Mouse (Mus musculus): ENCODE data around the gene Pdp2. TPM values are rescaled to one million over a fixed set of nuclear protein-coding genes. Genes with fewer than 3 reads are reported as not detected.

The Pdp2 gene
- 17.2 and 18.2 TPM in 2 replicates for polyA plus RNA-seq (2014; fragmentation: Nextera tagmentation; extraction: Ambion mirVana)

DNA sequence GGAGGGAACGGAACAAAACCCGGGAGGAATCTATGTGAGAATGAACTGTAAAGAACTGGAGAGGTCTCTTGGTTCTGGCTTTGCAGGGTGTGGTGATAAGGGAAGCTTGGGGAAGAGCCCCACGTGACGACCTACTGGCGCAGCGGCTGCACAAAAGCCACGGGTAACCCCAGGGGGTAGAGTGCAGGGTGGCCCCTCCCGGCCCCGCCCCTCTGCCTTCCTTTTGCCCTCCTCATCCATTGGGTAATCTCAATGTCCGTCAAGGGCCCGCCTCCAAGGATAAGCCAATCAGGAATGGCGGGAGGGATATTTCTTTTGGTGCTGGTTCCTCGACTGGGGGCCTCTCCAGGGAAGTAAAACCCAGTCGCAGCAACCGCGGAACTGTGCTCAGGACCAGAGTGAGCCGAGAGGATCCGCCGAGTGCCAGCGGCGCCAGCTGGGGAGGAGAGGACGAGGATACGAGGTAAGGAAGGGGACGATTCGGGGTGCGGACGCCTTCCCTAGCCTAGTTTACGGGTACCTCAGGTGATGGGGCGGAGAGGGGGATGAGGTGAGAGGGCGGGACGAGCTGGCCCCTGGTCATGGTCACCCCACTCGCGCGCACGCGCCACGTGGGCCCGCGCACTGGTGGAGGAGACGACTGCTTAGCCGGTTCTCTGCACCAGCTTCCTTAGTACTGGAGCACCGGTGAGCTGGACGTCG, at the start of gene Pdp2:
Pdp2 (plus strand) TSS at position 319 of the 702 bp plus-strand sequence.
- Histone ChIP-seq H3K9me3 (ENCODE audit: control insufficient read depth, low read length) (no peaks in the 10 kb centered on the region), H3K4me3 (replicated peaks; ENCODE audit: low read depth, low read length) (peak within 1 kb of the TSS; percentile 71), H3K36me3 (ENCODE audit: control insufficient read depth, insufficient read depth, low read length) (peaks cover 27% of the 10 kb centered on the region), H3K9ac (replicated peaks; ENCODE audit: low read length) (peak within 1 kb of the TSS; percentile 68), H3K27ac (replicated peaks; ENCODE audit: low read depth, low read length) (peak within 1 kb of the TSS; percentile 86), H3K4me2 (ENCODE audit: low read length) (peak within 1 kb of the TSS; percentile 64), H3K27me3 (ENCODE audit: control insufficient read depth, insufficient read depth, low read length) (no peaks in the 10 kb centered on the region), H3K4me1 (ENCODE audit: control insufficient read depth, insufficient read depth, low read length) (0 out of 2 replicates have a peak, but pooled peaks cover 3% of the 10 kb centered on the region)
- ATAC-seq (ENCODE audit: low FRiP score, low TSS enrichment) (peak; percentile 97), DNase-seq (peak; percentile 95)
- WGBS: under 1% methylated on average over 44 of the region's 44 CpGs

DNA sequence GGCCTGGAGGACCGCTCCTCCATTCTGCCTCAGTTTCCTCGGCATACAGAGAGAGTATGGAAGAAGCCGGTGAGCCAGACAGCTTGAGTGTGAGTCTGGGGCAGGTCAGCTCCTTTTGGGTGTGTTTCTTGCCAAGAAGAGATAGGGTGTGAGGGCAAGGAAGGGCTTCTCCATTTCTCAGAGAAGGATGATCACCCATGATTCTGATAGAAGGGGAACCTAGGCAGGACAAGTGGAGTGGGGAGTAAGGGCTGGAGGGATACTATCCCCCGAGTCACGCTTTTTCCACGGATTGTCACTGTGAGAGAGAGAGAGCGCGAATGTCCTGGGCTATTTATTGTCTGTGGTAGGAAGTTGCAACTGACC, 49.8 kb upstream of the Pdp2 start:
- peaks cover 49% of the 10 kb centered on the region for H3K27me3 ChIP-seq (ENCODE audit: control insufficient read depth, insufficient read depth, low read length)
- ATAC-seq (ENCODE audit: low FRiP score, low TSS enrichment) (no peak), DNase-seq (no peak)
- H3K9ac ChIP-seq (replicated peaks; ENCODE audit: low read length): peak overlapping the region; percentile 45; the same call in 1 of the 2 replicates
- H3K4me2 ChIP-seq (ENCODE audit: low read length): peak overlapping the region; percentile 96
- no peak overlapping the region for H3K27ac ChIP-seq (replicated peaks; ENCODE audit: low read depth, low read length)
- H3K4me1 ChIP-seq (ENCODE audit: control insufficient read depth, insufficient read depth, low read length): peaks cover 9% of the 10 kb centered on the region; the same call in 1 of the 2 replicates
- H3K36me3 ChIP-seq (ENCODE audit: control insufficient read depth, insufficient read depth, low read length): no peaks in the 10 kb centered on the region
- 10% methylated on average over 8 of the region's 8 CpGs for WGBS
- peak overlapping the region; percentile 49 for H3K4me3 ChIP-seq (replicated peaks; ENCODE audit: low read depth, low read length)
- H3K9me3 ChIP-seq (ENCODE audit: control insufficient read depth, low read length): no peaks in the 10 kb centered on the region

DNA sequence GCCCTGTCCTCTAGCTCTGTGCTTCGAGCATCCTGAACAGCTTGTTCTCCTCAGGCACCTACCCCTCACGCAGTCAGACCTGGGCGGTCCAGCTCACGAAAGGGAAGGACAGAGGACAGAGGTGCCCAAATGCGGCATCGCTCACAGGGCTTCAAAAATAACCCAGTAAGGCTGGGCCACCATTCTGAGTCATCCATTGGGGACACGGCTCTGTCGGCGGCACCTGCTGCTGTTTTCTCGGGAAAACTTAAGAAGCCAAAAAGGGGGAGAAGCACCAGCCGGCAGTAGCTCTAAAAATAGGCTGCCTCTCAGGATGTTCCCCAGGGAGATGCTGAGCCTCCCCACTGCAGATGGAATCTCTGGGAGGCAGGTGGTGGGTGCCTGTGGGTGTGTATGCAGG, 49.1 kb upstream of the Pdp2 start:
- no peak overlapping the region for H3K4me2 ChIP-seq (ENCODE audit: low read length)
- H3K4me3 ChIP-seq (replicated peaks; ENCODE audit: low read depth, low read length): peak overlapping the region; percentile 49; the same call in 1 of the 2 replicates
- peaks cover 9% of the 10 kb centered on the region; the same call in 1 of the 2 replicates for H3K4me1 ChIP-seq (ENCODE audit: control insufficient read depth, insufficient read depth, low read length)
- H3K9ac ChIP-seq (replicated peaks; ENCODE audit: low read length): no peak overlapping the region
- DNase-seq (no peak), ATAC-seq (ENCODE audit: low FRiP score, low TSS enrichment) (no peak)
- 11% methylated on average over 11 of the region's 11 CpGs for WGBS
- H3K9me3 ChIP-seq (ENCODE audit: control insufficient read depth, low read length): no peaks in the 10 kb centered on the region
- H3K27ac ChIP-seq (replicated peaks; ENCODE audit: low read depth, low read length): no peak overlapping the region
- peaks cover 49% of the 10 kb centered on the region for H3K27me3 ChIP-seq (ENCODE audit: control insufficient read depth, insufficient read depth, low read length)
- no peaks in the 10 kb centered on the region for H3K36me3 ChIP-seq (ENCODE audit: control insufficient read depth, insufficient read depth, low read length)

DNA sequence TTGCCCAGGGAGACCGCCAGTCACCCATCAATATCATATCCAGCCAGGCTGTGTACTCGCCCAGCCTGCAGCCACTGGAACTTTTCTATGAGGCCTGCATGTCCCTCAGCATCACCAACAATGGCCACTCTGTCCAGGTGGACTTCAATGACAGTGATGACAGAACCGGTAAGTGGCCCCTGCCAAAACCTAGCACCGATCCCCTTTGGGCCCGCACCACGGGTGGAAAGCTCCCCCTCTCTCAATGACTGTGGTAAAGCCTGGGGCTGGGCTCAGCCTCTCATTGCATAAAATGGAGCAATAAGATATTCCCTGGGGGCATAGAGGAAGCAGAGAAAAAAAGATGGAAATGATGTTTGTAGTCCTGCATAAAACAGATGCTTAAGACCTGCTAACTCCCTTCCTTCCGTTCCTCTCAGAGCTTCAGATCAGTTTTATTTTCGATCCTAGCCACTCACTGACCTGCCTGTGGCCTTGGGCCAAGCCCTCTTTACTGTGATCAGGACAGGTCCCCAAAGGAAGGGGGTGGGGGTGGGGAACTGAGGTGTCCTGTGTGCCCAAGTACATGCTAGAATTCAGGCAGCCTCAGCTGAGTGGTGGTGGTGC, 47.7 kb upstream of the Pdp2 start:
- Histone ChIP-seq H3K9me3 (ENCODE audit: control insufficient read depth, low read length) (no peaks in the 10 kb centered on the region), H3K27ac (replicated peaks; ENCODE audit: low read depth, low read length) (no peak overlapping the region), H3K36me3 (ENCODE audit: control insufficient read depth, insufficient read depth, low read length) (no peaks in the 10 kb centered on the region), H3K4me2 (ENCODE audit: low read length) (no peak overlapping the region), H3K4me1 (ENCODE audit: control insufficient read depth, insufficient read depth, low read length) (peaks cover 9% of the 10 kb centered on the region; the same call in 1 of the 2 replicates), H3K27me3 (ENCODE audit: control insufficient read depth, insufficient read depth, low read length) (peaks cover 49% of the 10 kb centered on the region), H3K4me3 (replicated peaks; ENCODE audit: low read depth, low read length) (no peak overlapping the region), H3K9ac (replicated peaks; ENCODE audit: low read length) (no peak overlapping the region)
- ATAC-seq (ENCODE audit: low FRiP score, low TSS enrichment): no peak
- no peak for DNase-seq
- 84% methylated on average over 8 of the region's 8 CpGs for WGBS

DNA sequence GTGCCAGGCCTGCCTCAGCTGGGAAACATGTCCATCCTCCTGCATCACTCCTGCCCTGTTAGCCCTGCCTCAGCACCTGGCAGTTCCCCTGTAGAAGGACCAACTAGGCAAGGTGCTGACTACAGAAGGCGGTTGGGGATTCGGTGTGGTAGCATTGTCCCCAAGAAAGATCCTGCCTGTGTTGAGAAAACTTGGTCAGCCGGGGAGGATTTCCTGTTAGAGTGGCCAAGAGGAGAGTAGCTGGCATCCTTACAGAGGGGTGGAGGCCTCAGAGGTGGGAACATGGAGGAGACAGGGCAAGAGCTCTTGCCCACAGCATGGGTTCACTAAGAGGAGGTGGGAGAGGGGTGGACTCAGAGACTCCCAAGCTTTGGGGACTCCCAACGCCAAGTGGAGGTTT, 36.1 kb upstream of the Pdp2 start:
- Histone ChIP-seq H3K4me3 (replicated peaks; ENCODE audit: low read depth, low read length) (no peak overlapping the region), H3K27me3 (ENCODE audit: control insufficient read depth, insufficient read depth, low read length) (no peaks in the 10 kb centered on the region), H3K27ac (replicated peaks; ENCODE audit: low read depth, low read length) (no peak overlapping the region), H3K4me1 (ENCODE audit: control insufficient read depth, insufficient read depth, low read length) (no peaks in the 10 kb centered on the region), H3K9me3 (ENCODE audit: control insufficient read depth, low read length) (no peaks in the 10 kb centered on the region), H3K36me3 (ENCODE audit: control insufficient read depth, insufficient read depth, low read length) (no peaks in the 10 kb centered on the region), H3K9ac (replicated peaks; ENCODE audit: low read length) (no peak overlapping the region), H3K4me2 (ENCODE audit: low read length) (no peak overlapping the region)
- 90% methylated on average over 4 of the region's 4 CpGs for WGBS
- DNase-seq (no peak), ATAC-seq (ENCODE audit: low FRiP score, low TSS enrichment) (no peak)

DNA sequence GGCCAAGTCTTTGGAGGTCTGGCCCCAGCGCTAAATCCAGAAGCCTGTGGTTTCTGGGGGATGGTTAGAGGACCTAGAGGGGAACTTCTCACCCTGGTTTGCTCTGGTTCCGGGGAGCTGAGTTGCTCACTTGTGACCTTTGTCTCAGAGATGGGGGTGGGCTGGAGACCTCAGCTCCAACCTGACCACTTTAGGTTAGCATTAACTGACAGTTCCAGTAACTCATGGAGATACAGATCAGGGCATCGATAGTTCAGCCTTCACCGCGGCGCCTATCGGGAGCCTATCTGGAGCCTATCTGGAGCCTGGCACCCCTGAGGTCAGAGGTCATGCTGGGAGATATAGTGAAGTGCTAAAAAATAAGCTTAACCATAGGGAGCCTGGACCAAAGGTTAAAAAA, 34.0 kb upstream of the Pdp2 start:
- ATAC-seq (ENCODE audit: low FRiP score, low TSS enrichment) (no peak), DNase-seq (no peak)
- no peaks in the 10 kb centered on the region for H3K4me1 ChIP-seq (ENCODE audit: control insufficient read depth, insufficient read depth, low read length)
- no peaks in the 10 kb centered on the region for H3K9me3 ChIP-seq (ENCODE audit: control insufficient read depth, low read length)
- no peak overlapping the region for H3K27ac ChIP-seq (replicated peaks; ENCODE audit: low read depth, low read length)
- no peaks in the 10 kb centered on the region for H3K27me3 ChIP-seq (ENCODE audit: control insufficient read depth, insufficient read depth, low read length)
- H3K36me3 ChIP-seq (ENCODE audit: control insufficient read depth, insufficient read depth, low read length): no peaks in the 10 kb centered on the region
- no peak overlapping the region for H3K4me3 ChIP-seq (replicated peaks; ENCODE audit: low read depth, low read length)
- WGBS: 90% methylated on average over 7 of the region's 7 CpGs
- H3K4me2 ChIP-seq (ENCODE audit: low read length): no peak overlapping the region
- H3K9ac ChIP-seq (replicated peaks; ENCODE audit: low read length): no peak overlapping the region

DNA sequence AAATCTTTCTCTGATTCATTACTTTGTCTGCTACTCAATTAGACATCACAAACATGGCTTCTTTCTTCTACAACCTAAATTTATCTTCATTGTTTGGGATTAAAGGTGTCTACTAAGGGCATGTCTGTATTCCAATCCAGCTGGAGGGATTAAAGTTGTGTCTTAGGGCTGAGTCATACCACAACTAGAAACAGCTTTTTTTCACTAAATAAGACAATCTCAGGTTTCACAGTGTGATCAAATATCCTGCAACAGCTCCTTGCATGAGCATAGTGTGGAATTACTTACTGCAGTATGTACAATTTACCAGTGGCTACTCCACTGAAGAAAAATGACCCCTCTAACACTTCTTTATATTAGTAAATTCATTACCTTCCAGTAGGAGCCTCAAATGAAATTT, 30.5 kb upstream of the Pdp2 start:
- ATAC-seq (ENCODE audit: low FRiP score, low TSS enrichment): no peak
- DNase-seq: no peak
- no peaks in the 10 kb centered on the region for H3K27me3 ChIP-seq (ENCODE audit: control insufficient read depth, insufficient read depth, low read length)

DNA sequence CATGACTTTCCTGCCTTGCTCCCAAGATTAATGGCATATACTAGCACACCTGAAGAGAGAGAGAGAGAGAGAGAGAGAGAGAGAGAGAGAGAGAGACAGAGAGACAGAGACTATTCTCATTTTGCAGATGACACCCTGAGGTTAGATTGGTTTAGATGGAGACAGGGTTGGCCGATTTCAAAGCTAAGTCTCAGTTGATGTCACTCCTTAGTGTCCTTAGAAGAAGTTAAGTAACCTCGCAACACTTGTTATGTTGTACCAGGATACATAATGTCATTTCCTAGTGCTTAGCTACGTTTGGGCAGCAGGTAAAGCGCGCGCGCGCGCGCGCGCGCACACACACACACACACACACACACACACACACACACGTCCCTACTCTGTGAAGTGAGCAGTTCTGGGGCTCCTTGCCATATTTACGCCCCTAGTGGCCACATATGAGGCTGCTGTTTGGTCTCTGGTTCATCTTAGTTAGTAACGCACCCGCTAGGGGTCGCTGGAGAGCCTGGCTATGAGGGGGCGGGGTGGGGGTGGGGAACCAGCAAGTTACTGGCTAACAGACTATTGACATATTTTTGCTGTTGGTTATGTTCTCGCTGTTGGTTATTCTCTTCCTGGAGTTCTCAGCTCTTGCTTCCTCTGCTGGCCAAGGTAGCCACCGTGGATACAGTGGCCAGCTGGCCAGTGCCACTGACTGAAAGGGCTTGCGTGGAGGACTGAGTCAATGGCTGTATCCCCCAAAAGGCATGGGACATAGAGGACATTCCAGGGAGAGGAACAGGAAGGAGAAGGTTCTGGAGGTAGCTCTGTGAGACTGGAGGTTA, 26.4 kb upstream of the Pdp2 start:
- ATAC-seq (ENCODE audit: low FRiP score, low TSS enrichment) (peak; percentile 75), DNase-seq (peak; percentile 90)
- H3K4me1 ChIP-seq (ENCODE audit: control insufficient read depth, insufficient read depth, low read length): no peaks in the 10 kb centered on the region
- H3K36me3 ChIP-seq (ENCODE audit: control insufficient read depth, insufficient read depth, low read length): no peaks in the 10 kb centered on the region
- H3K27ac ChIP-seq (replicated peaks; ENCODE audit: low read depth, low read length): no peak overlapping the region
- no peak overlapping the region for H3K4me2 ChIP-seq (ENCODE audit: low read length)
- 21% methylated on average over 22 of the region's 22 CpGs for WGBS
- H3K9ac ChIP-seq (replicated peaks; ENCODE audit: low read length): no peak overlapping the region
- no peak overlapping the region for H3K4me3 ChIP-seq (replicated peaks; ENCODE audit: low read depth, low read length)
- no peaks in the 10 kb centered on the region for H3K27me3 ChIP-seq (ENCODE audit: control insufficient read depth, insufficient read depth, low read length)
- H3K9me3 ChIP-seq (ENCODE audit: control insufficient read depth, low read length): no peaks in the 10 kb centered on the region

More for the DNA sequence above, 30.5 kb upstream of the Pdp2 start:
- H3K4me2 ChIP-seq (ENCODE audit: low read length): no peak overlapping the region
- no peaks in the 10 kb centered on the region for H3K4me1 ChIP-seq (ENCODE audit: control insufficient read depth, insufficient read depth, low read length)
- no peaks in the 10 kb centered on the region for H3K9me3 ChIP-seq (ENCODE audit: control insufficient read depth, low read length)
- no peaks in the 10 kb centered on the region for H3K36me3 ChIP-seq (ENCODE audit: control insufficient read depth, insufficient read depth, low read length)
- no peak overlapping the region for H3K4me3 ChIP-seq (replicated peaks; ENCODE audit: low read depth, low read length)
- no peak overlapping the region for H3K9ac ChIP-seq (replicated peaks; ENCODE audit: low read length)
- H3K27ac ChIP-seq (replicated peaks; ENCODE audit: low read depth, low read length): no peak overlapping the region
